Mouse (Mus musculus): ENCODE data around the gene Cyb561. TPM values are rescaled to one million over a fixed set of nuclear protein-coding genes. Genes with fewer than 3 reads are reported as not detected.

The Cyb561 gene
- total and polyA plus RNA-seq, 2 experiments: 3.2 to 3.7 TPM

- Histone ChIP-seq H3K36me3 (ENCODE audit: control insufficient read depth, insufficient read depth, low read length) (no peaks in the 10 kb centered on the region), H3K9ac (ENCODE audit: low read depth, low read length) (no peak overlapping the region), H3K27ac (replicated peaks; ENCODE audit: insufficient read depth, low read depth, low read length) (no peak overlapping the region), H3K27me3 (ENCODE audit: control insufficient read depth, insufficient read depth, low read length) (no peaks in the 10 kb centered on the region), H3K4me1 (ENCODE audit: control insufficient read depth, insufficient read depth, low read length) (peaks cover 4% of the 10 kb centered on the region; the same call in 1 of the 2 replicates), H3K79me2 (ENCODE audit: control insufficient read depth, insufficient read depth, low read length) (no peaks in the 10 kb centered on the region), H3K4me3 (ENCODE audit: insufficient read depth, low read depth, low read length) (no peak overlapping the region)
- no peak for DNase-seq (ENCODE audit: extremely low read depth, low read depth, low spot score)
- WGBS: 82% methylated on average over 6 of the region's 6 CpGs
- no peak for TF ChIP-seq CTCF (IDR thresholded peaks at IDR 0.05; ENCODE audit: low read depth, low read length)
- TF ChIP-seq POLR2A (IDR thresholded peaks at IDR 0.05; ENCODE audit: extremely low read depth, insufficient read depth, low read length): no peak
These were observed 34.3 kb upstream of the Cyb561 start for GRCm38 (mm10) chr11:105987446-105987845.

DNA sequence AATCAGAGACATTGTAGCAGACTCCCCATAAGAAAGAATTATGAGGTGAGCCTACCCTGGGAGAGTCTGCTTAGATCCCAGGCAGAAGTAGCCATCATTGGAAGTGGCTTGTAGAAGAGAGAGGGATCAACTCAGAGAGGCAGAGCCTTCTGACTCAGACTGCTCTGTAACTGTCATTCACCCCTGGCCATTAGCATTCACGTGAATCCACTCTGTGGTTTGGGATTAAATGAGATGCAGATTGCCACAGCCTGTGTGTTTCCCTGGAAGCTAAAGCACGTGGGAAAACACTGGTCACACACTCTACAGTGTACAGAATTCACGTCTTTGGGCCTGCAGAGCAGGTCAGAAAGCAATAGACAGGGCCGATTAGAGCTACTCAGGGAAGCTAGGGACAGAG, 31.3 kb upstream of the Cyb561 start:
- WGBS: 86% methylated on average over 4 of the region's 4 CpGs
- TF ChIP-seq POLR2A (IDR thresholded peaks at IDR 0.05; ENCODE audit: extremely low read depth, insufficient read depth, low read length): no peak
- no peak for TF ChIP-seq CTCF (IDR thresholded peaks at IDR 0.05; ENCODE audit: low read depth, low read length)
- no peak overlapping the region for H3K4me3 ChIP-seq (ENCODE audit: insufficient read depth, low read depth, low read length)
- no peaks in the 10 kb centered on the region for H3K4me1 ChIP-seq (ENCODE audit: control insufficient read depth, insufficient read depth, low read length)
- H3K36me3 ChIP-seq (ENCODE audit: control insufficient read depth, insufficient read depth, low read length): no peaks in the 10 kb centered on the region
- H3K9ac ChIP-seq (ENCODE audit: low read depth, low read length): no peak overlapping the region
- H3K79me2 ChIP-seq (ENCODE audit: control insufficient read depth, insufficient read depth, low read length): no peaks in the 10 kb centered on the region
- DNase-seq (ENCODE audit: extremely low read depth, low read depth, low spot score): no peak
- H3K27ac ChIP-seq (replicated peaks; ENCODE audit: insufficient read depth, low read depth, low read length): no peak overlapping the region
- no peaks in the 10 kb centered on the region for H3K27me3 ChIP-seq (ENCODE audit: control insufficient read depth, insufficient read depth, low read length)

DNA sequence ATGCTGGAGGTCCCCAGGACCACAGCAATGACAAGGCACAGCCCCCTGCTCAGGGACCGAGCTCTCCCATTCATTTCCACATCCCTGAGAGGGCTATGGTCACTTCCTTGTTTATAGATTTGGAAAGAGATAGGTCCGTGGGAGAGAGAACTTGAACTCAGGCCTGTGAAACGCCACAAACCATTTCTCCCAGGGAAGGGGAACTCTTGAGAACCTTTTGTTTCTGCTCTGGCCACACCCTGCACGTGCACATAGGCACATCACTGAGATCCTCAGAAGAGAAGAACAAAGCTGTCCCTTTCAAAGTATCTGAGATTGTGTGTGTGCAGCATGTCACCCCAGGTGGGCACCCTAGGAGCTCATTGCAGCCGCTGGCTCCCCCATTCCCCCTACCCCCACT, 25.5 kb upstream of the Cyb561 start:
- Histone ChIP-seq H3K9ac (ENCODE audit: low read depth, low read length) (no peak overlapping the region), H3K36me3 (ENCODE audit: control insufficient read depth, insufficient read depth, low read length) (no peaks in the 10 kb centered on the region), H3K4me1 (ENCODE audit: control insufficient read depth, insufficient read depth, low read length) (no peaks in the 10 kb centered on the region), H3K27ac (replicated peaks; ENCODE audit: insufficient read depth, low read depth, low read length) (no peak overlapping the region), H3K27me3 (ENCODE audit: control insufficient read depth, insufficient read depth, low read length) (no peaks in the 10 kb centered on the region), H3K4me3 (ENCODE audit: insufficient read depth, low read depth, low read length) (no peak overlapping the region), H3K79me2 (ENCODE audit: control insufficient read depth, insufficient read depth, low read length) (no peaks in the 10 kb centered on the region)
- TF ChIP-seq POLR2A (IDR thresholded peaks at IDR 0.05; ENCODE audit: extremely low read depth, insufficient read depth, low read length): no peak
- no peak for TF ChIP-seq CTCF (IDR thresholded peaks at IDR 0.05; ENCODE audit: low read depth, low read length)
- 65% methylated on average over 5 of the region's 5 CpGs for WGBS
- DNase-seq (ENCODE audit: extremely low read depth, low read depth, low spot score): no peak

DNA sequence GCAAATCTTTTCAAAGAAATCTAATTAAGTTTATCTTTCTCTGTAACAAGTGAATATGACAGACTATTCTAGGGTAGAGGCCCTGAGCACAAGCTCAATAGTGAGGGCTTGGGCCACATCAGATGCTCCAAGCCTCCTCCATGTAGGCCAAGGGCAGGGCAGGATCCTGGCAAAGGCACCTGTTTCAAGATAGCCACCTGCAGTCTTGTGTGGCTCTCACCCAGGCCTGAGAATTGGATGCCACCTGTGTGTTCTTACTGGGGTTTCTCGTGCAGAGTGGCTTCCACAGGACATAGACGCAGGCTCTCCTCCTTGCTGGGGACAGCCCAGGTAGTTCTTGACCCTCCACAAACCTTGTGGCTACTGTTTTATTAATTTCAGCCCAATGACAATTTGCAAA, 25.1 kb upstream of the Cyb561 start:
- no peak for DNase-seq (ENCODE audit: extremely low read depth, low read depth, low spot score)
- Histone ChIP-seq H3K79me2 (ENCODE audit: control insufficient read depth, insufficient read depth, low read length) (no peaks in the 10 kb centered on the region), H3K27ac (replicated peaks; ENCODE audit: insufficient read depth, low read depth, low read length) (no peak overlapping the region), H3K27me3 (ENCODE audit: control insufficient read depth, insufficient read depth, low read length) (no peaks in the 10 kb centered on the region), H3K4me3 (ENCODE audit: insufficient read depth, low read depth, low read length) (no peak overlapping the region), H3K4me1 (ENCODE audit: control insufficient read depth, insufficient read depth, low read length) (no peaks in the 10 kb centered on the region), H3K9ac (ENCODE audit: low read depth, low read length) (no peak overlapping the region), H3K36me3 (ENCODE audit: control insufficient read depth, insufficient read depth, low read length) (no peaks in the 10 kb centered on the region)
- WGBS: 90% methylated on average over 2 of the region's 2 CpGs
- TF ChIP-seq CTCF (IDR thresholded peaks at IDR 0.05; ENCODE audit: low read depth, low read length) (no peak), POLR2A (IDR thresholded peaks at IDR 0.05; ENCODE audit: extremely low read depth, insufficient read depth, low read length) (no peak)

DNA sequence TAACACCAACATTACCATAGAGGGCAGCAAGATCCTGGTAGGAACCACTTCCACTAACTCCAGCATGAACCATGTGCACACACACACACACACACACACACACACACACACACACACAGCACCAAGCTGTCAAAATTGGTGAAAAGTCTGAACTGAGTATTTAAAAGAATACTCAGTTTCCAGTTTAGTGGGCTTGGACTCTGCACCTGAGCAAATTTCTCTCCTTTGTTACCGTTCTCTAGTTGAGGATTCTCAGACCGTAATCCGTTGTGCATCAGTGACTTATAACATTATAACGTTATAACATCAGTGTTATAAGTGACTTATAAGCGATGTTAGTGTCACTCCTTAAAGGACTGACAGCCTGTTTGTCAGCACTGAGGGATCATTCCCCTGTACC, 22.5 kb upstream of the Cyb561 start:
- no peaks in the 10 kb centered on the region for H3K79me2 ChIP-seq (ENCODE audit: control insufficient read depth, insufficient read depth, low read length)
- H3K9ac ChIP-seq (ENCODE audit: low read depth, low read length): no peak overlapping the region
- DNase-seq (ENCODE audit: extremely low read depth, low read depth, low spot score): no peak
- no peaks in the 10 kb centered on the region for H3K36me3 ChIP-seq (ENCODE audit: control insufficient read depth, insufficient read depth, low read length)
- H3K4me1 ChIP-seq (ENCODE audit: control insufficient read depth, insufficient read depth, low read length): no peaks in the 10 kb centered on the region
- H3K27ac ChIP-seq (replicated peaks; ENCODE audit: insufficient read depth, low read depth, low read length): no peak overlapping the region
- H3K4me3 ChIP-seq (ENCODE audit: insufficient read depth, low read depth, low read length): no peak overlapping the region
- no peaks in the 10 kb centered on the region for H3K27me3 ChIP-seq (ENCODE audit: control insufficient read depth, insufficient read depth, low read length)
- 92% methylated on average over 5 of the region's 5 CpGs for WGBS
- TF ChIP-seq POLR2A (IDR thresholded peaks at IDR 0.05; ENCODE audit: extremely low read depth, insufficient read depth, low read length) (no peak), CTCF (IDR thresholded peaks at IDR 0.05; ENCODE audit: low read depth, low read length) (no peak)

DNA sequence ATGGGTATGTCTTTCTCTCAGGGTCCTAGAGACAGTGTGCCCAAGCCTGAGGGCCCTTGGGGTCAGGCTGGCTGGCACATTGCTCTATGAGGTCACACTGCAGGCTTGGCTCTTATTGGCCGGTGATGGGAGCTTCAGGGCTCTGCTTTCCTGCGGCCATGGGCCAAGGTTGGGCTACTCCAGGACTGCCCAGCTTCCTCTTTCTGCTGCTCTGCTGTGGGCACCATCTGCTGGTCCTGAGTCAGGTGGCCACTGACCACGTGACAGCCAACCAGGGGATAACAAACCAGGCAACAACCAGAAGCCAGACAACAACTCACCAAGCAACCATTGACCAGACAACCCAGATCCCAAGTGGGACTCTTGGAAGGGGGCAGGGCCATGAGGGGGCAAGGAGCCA, 21.9 kb upstream of the Cyb561 start:
- H3K36me3 ChIP-seq (ENCODE audit: control insufficient read depth, insufficient read depth, low read length): no peaks in the 10 kb centered on the region
- DNase-seq (ENCODE audit: extremely low read depth, low read depth, low spot score): no peak

More for the DNA sequence above, 21.9 kb upstream of the Cyb561 start:
- whole genome bisulfite sequencing: 77% methylated on average over 3 of the region's 3 CpGs
- H3K9ac ChIP-seq (ENCODE audit: low read depth, low read length): no peak overlapping the region
- no peak overlapping the region for H3K27ac ChIP-seq (replicated peaks; ENCODE audit: insufficient read depth, low read depth, low read length)
- TF ChIP-seq POLR2A (IDR thresholded peaks at IDR 0.05; ENCODE audit: extremely low read depth, insufficient read depth, low read length) (no peak), CTCF (IDR thresholded peaks at IDR 0.05; ENCODE audit: low read depth, low read length) (no peak)
- no peaks in the 10 kb centered on the region for H3K4me1 ChIP-seq (ENCODE audit: control insufficient read depth, insufficient read depth, low read length)
- no peaks in the 10 kb centered on the region for H3K79me2 ChIP-seq (ENCODE audit: control insufficient read depth, insufficient read depth, low read length)
- H3K27me3 ChIP-seq (ENCODE audit: control insufficient read depth, insufficient read depth, low read length): no peaks in the 10 kb centered on the region
- H3K4me3 ChIP-seq (ENCODE audit: insufficient read depth, low read depth, low read length): no peak overlapping the region

Data from liver, adult 2 months (tissue).